Mouse (Mus musculus): ENCODE results near the gene Zfp111.

The Zfp111 gene

DNA sequence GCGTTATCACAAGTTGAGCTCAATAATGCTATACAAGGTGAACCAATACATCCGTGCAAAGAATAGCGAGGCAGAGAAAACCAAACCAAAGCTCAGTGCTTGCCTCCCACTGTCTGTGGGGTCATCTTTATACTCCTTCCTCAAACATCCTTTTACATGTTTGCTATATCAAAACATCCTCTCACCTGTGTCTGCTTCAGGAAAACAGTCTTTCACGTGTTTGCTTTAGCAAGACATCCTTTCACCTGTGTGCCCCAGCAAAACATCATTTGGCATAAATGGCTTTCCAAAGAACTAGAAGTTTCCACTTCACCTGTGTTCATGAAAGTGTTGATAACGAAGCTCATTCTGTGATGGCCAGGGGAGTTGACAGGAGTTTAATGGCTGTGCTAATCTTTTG lies at the start of gene Zfp111:
Zfp111 (minus strand) TSS at position 101 of the 400 bp plus-strand sequence.
- DNase-seq (ENCODE audit: extremely low spot score) = no peak

DNA sequence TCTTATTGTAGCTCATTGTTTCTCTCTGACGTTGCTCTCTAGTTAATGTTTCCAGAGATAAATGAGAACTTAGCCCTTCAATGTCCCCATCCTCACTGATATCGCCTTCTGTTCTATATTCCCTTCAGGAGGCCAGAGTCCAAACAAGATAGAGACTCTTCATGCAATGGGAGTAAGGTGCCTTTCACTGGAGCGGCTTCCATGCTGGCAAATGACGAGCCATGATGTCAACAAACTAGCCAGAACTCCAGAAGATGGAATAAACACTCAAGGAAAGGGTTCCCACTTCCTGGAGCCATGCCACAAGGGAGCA lies 48.7 kb upstream of the Zfp111 start:
- DNase-seq (ENCODE audit: extremely low spot score) = no peak

DNA sequence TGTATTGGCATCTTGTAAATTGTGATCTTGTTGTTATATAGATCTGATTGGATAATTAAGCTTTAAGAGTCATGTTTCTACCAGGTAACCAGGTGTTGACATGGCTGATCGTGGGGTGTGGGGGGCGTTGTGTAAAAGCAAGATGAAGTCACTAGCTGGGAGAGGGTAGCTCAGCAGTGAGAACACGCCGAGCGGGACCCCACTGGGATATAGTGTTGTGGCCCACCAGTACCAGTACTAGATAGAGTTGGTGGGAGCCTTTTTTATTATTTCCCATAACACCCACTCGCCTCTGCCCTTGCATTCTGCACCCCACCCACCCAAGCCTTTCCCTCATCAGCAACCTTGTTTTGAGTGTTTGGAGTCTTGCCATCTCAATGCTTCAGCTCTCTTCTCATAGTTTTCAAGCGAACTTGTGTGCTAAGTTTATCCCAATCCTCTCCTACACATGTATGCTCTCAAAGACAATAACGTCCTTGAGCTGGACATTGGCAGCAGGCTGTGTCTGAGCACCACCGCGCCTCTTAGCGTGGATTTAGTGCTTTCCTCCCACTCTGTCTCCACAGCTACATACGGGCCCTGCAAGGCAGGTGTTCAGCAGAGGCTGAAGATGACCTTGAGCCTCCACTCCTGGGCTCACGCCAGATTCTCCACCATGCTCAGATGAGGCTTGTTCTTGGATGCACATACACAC lies 48.2 kb upstream of the Zfp111 start:
- DNase-seq (ENCODE audit: extremely low spot score) = no peak

DNA sequence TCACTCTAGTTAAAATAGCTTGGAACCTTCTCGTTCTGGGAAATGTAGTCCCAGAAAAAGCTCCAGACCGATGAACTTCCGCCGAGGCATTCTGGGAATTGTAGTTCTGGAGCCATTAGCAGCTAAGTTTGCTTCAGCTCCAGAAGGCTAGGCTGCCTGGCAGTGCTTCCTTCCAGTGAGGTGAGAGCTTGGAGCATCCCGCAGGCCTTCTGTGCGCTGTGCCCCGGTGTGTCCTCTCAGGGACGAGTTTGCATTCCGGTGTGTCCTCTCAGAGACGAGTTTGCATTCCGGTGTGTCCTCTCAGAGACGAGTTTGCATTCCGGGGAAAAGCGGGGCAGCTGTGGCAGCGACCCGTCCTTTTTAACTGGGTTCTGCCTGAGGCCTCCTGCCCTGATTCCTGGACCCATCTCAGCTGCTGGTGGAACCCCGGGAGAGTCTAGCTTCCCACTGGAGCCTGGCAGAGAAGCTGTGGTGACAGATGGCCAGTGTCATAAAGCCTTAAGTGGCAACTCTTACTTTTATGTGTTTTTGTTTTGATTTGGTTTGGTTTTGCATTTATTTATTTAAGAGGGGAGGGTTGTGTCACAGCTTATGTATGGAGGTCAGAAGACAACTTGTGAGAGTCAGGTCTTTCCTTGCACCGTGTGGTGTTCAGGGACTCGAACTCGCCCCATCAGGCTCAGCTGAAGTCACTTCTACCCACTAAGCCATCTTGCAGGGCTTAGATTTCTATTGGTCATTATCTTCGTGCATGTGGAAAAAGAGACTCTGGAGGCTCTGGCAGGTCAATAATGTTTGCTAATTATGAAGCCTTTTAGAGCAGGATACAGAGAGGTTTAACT lies 43.6 kb upstream of the Zfp111 start, which contains the start of gene Zfp108:
Zfp108 (plus strand) TSS at position 162 of the 842 bp plus-strand sequence.
- DNase-seq (ENCODE audit: extremely low spot score) = peak; percentile 80

DNA sequence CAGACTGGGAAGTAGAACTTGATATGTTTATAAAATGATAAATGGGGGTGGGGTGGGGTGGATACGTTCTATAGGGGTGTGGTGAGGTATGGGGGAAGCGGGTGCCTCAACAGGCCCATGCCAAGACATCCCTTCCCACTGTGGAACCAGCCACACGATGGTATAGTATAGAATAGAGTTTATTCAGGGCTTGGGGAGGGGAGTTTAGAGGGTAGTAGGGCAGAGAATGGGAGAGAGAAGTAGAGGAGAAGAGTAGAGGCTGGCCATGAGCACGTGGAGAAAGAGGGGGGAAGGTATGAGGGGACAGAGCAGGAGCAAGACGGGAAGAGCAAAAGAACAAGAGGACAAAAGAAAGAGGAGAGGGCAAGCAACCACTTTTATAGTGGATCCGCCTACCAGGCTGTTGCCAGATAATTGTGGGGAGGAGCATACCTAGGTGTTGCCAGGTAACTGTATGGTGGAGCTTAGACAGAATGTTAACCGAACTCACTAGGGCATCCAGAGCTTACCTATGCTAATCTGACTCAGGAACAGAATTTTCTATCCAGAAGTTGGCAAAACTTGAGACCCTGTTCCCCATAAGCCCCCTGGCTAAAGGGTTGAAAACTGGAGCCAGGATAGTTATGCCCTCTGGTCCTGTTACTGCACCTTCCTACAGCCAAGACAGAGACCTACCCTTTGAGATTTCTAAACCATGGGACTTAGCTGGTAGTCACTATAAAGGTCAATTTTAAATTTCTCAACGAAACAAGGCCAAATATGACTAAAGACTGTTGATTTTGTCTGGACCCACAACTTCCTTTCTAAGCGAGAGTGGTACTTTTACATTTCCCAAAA lies 42.8 kb upstream of the Zfp111 start:
- no peak for DNase-seq (ENCODE audit: extremely low spot score)

DNA sequence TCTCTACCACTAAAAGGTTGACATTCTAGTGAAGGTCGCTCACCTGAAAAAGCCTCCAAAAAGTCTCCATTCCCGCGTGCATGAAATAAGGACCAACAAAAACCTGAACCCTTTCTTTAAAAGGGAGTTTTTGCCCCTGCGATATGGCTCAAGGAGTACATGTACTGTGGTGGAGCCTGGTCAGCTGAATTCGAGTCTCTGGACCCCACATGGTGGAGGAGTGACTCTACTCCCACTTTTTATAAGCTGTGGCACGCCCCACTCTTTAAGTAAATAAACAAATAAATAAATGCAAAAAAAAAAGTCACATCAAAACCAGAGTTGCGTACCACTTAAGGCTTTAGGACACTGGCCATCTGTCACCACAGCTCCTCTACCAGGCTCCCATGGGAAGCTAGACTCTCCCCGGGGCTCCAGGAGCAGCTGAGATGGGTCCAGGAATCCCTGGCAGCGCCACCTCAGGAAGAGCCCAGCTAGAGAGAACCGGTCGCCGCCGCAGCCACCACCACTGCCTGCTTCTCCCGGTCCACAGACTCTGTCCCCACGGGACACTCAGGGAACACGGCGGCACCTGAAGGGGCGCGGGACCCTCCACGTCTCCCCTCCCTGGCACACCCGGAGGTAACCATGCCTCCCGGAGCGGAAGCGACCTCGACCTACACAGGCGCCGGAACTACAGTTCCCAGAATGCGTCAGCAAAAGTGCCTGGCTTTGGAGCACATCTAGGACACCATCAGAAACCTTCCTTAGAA lies 26.0 kb upstream of the Zfp111 start, which contains the start of gene Zfp109:
Zfp109 (minus strand) TSS at position 521 of the 752 bp plus-strand sequence.
- peak; percentile 72 for DNase-seq (ENCODE audit: extremely low spot score)

DNA sequence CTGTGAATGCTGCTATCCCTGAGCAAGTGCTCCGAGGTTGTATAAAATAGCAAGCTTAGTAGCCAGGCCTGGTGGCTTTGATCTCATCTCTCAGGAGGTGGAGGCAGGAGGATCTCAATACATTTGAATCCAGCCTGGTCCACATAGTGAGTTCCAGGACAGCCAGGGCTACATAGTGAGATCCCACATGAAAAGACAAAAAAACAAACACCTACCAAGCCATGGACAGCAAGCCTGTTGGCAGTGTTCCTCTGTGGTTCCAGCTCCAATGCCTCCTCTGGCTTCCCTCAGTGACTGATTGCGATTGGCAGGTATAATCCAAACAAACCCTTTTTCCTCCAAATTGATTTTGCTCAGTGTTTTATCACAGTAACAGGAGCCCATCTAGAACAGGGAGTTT lies 947 bp downstream of the Zfp111 start:
- no peak for DNase-seq (ENCODE audit: extremely low spot score)

DNA sequence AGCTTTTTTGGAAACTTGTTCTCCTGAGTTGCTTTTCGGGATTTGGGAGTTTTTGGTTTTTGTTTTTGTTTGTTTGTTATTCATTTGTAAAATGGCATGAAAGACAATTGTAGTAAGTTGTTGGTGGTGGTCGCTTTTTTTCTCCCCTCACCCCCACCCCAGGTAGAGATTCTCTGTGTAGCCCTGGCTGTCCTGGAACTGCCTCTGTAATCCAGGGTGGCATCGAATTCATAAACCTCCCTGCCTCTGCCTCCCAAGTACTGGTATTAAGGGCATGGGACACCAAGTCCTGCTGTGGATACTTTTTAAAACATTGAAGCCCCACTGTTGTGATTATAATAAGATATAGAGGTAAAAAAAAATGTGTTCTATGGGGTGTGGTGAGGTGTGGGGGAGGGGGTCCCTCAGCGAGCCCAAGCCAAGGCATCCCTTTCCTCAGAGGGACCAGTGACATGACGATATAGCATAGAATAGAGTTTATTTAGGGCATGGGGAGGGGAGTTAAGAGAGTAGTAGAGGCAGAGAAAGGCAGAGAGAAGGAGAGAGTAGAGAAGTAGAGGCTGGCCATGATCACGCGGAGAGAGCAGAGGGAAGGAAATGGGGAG lies 2.9 kb downstream of the Zfp111 start:
- no peak for DNase-seq (ENCODE audit: extremely low spot score)

DNA sequence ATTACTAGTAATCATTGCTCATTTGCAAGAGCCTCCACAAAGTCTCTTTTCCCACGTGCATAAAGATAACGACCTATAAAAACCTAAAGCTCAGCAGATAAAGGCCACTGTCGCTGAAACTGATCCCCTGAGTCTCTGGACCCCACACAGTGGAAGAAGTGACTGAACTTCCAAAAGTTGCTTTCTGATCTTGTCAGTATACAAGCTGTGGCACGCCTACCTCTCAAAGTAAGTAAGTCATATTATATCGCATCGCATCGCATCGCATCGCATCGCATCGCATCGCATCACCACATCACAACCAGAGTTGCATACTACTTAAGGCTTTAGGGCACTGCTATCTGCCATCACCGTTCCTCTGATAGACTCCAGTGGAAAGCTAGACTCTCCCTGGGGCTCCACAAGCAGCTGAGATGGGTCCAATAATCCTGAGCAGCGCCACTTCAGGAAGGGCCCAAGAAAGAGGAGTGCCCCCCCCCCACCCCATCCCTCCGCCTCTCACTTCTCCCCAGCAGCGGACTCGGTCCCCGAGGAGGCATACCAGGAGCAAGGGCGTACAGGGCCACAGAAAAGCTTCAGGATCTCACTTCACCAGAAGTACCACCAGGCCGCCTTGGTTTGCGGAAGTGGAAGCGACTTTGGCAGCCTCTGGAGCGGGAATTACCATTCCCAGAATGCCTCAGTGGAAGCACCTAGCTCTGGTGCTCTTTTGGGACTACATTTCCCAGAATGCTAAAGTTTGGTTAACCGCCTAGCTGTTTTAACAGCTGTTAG lies 3.6 kb downstream of the Zfp111 start:
- DNase-seq (ENCODE audit: extremely low spot score) = peak; percentile 72

DNA sequence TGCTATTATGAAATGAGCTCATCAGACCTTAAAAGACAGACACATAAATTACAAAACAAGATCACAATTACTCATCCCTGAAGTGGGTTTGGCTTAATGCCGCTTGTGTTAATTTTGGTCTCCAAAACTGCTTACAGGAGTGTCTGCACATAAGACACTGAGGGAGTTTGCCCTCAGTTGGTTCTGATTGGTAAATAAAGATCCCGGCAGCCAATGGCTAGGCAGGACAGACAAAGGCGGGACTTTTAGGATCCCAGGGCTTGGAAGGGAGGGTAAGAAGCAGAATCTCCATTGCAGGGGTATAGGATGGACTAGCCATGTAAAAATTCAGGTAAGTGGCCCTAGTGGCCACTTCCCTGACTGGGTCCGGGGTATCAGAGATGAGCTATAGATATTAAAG lies 14.3 kb downstream of the Zfp111 start:
- DNase-seq (ENCODE audit: extremely low spot score) = no peak

DNA sequence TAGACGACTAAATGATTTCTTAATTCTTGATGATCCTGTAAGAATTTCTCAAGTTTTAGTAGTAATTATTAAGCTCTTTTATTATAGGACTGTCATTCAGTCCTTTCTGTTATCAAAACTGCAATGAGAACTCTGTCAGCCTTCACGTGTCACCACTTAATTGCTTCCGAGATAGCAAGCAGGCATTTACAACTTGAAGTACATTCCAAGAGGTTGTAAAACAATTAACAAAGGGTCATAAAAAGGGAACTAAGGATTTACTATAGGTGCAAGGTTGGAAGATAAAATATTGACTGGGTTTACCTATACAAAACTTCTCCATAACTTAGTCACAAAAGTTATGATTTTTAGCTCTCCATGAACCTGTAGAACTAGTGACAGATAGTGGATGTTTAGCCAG lies 18.1 kb downstream of the Zfp111 start:
- DNase-seq (ENCODE audit: extremely low spot score) = no peak

DNA sequence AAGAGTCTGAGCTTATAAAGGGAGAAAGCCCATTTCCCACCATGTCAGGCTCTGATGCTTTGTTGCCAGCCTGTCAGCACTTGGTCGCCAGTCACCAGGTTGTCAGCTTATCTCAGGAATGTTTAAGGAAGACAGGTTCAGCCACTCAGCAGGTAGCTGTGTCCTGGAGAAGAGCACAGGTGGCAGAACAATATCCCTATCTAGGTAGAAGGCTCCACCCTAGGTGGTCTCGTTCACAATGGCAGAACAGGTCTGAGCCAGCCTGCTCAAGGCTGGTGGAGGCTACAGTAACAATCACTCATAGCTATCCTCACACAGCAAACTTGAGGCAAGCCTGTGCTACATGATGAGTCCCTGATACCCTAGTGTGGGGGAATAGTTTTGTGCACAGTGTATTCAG lies 19.9 kb downstream of the Zfp111 start:
- no peak for DNase-seq (ENCODE audit: extremely low spot score)

DNA sequence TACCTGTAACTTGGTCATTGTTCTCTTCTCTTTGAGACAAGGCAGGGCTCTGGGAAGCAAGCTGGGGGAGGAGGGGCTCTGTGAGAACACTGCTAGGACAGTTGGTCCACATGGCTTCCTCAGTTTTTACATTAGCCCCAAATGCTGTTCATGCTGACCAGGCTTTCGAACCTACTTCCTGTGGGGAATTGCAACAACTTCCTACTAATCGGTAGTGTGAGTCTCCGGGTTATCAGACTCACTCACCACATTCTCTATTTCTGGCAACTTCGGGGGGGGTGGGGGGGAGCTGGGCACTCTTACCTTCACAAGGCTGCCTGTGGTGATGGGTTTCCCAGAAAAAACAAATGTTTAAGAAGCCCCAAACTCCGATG lies 21.7 kb downstream of the Zfp111 start:
- DNase-seq (ENCODE audit: extremely low spot score) = no peak

DNA sequence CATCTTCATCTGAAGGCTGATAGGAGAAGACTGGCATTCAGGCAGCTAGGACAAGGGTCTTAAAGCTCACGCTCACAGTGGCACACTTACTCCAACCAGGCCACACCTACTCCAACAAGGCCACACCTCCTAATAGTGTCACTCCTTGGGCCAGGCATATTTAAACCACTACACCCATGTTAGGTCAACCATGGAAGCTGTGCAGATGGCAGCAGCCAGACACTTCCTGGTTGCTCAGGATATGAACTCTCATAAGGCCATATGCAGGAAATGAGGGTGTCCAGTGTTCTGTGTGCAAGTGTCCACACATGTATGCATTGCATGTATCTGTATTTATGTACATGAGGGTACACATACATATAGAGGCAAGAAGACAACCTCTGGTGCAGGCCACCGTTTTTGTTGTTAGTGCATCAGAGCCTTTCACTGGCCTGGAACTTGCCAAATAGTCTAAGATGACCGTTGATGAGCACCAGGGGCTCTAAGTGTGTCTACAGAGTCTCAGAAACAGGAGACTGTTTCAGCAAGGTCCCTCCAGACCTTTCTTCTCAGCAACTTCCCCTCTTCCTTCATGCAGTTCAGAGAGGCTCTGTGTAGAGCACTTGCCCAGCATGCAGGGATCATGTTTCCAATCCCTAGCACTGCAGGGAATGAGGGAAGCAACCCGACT lies 22.2 kb downstream of the Zfp111 start:
- no peak for DNase-seq (ENCODE audit: extremely low spot score)

DNA sequence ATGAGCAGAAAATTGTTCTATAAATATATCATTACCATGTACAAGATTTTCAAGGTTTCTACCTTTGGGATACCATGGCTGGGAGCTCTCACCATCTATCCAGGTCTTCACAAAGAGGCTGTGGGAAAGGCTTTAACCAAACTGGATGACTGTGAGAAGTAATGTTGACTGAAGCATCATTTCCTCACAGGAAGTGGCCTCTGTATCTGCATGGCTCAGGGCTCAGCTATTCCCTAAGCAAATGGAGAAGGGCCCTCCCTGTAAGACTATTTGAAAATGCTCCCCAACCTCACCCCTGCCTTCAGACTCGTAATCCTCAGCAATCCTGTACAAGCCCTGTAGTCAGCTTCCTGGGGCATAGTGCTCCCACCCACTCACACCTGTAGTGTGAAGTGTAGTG lies 23.6 kb downstream of the Zfp111 start:
- DNase-seq (ENCODE audit: extremely low spot score) = no peak

DNA sequence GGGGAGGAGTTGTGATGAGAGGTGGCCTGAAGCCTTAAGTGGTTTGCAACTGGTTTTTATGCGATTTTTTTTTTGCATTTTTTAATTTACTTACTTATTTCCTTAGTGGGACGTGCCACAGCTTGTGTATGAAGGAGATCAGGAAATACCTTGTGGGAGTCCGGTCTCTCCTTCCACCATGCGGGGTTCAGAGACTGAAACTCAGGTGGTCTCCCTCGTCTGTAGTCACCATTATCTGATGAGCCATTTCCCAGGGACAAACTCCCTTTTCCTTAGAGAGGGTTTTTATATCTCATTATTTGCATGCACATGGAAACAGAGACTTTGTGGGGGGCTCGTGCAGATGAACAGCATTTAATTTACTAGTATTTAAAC lies 35.9 kb downstream of the Zfp111 start:
- DNase-seq (ENCODE audit: extremely low spot score) = no peak

DNA sequence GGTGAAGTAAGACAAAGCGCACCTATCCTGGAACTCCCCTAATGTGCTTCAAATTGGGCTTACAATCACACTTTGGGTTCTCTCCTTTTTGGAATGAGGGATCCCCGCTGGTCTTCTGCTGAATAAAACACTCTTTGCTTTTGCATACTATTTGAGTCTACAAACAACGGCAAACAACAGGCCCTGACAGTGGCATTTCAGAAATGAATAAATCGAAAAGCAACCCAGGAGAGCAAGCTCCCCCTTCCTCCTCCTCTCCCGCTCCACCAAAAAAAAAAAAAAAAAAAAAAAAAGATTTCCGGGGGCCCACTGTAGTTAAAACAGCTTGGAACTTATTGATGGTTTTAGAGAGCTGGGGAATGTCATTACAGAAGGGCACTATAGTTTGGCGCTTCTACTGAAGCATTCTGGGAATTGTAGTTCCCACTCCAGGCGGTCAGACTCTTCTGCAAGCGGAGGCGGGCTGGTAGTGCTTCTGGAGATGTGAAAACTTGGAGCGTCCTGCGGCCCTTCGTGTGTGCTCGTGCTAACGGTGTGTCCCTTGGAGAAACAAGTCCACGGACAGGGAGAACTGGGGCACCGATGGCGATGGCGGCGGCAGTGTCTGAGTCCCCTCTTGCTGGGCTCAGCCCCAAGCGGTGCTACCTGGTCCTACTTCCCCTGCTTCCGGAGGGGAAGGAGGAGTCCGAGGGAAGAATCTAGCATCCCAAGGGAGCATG lies 36.5 kb downstream of the Zfp111 start, which contains the start of gene Zfp114:
Zfp114 (plus strand) TSS at position 443 of the 719 bp plus-strand sequence.
- peak; percentile 86 for DNase-seq (ENCODE audit: extremely low spot score)

DNA sequence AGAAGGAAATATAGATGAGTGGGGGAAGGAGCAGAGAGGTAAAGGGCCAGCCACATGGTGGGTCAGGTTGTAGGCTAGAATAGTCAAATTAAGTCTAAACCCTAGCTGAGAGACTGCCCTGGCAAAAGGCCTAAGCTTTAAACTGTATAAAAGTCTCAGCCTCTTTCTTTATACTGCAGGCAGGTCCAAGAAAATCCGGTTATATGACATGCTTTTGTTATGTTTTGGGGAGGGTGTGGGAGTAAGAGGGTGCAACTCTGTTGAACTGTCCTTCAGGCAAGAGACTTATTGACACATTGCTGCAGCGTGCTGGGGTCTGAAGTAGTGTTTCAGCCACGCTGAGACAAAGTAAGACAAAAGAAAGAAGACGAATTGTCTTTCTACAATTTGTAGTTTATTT lies 39.1 kb downstream of the Zfp111 start:
- DNase-seq (ENCODE audit: extremely low spot score) = no peak

DNA sequence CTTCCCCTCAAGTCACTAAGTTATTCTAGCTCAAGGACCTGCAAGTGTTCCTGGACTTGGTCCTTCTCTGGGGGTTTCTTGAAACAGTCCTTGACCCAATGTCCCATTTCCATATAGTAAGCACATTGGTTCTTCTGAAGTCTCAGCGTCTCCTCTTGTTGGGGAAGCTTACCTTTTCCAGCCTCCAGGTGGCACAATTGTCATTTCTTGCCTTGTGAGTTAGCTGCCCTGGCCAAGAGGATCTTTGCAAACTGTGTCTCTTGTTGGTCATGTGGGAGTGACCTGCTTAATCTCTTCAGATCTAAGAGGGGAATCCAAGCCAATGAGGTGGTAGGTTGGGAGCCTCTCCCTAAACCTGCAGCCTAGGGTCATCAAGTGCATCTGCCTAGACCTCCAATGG lies 58.0 kb downstream of the Zfp111 start:
- no peak for DNase-seq (ENCODE audit: extremely low spot score)

All from embryo, embryonic 9.5 days (tissue).